Comparison of ENCODE assay signal across 8 mouse cellular contexts in the genomic region with DNA sequence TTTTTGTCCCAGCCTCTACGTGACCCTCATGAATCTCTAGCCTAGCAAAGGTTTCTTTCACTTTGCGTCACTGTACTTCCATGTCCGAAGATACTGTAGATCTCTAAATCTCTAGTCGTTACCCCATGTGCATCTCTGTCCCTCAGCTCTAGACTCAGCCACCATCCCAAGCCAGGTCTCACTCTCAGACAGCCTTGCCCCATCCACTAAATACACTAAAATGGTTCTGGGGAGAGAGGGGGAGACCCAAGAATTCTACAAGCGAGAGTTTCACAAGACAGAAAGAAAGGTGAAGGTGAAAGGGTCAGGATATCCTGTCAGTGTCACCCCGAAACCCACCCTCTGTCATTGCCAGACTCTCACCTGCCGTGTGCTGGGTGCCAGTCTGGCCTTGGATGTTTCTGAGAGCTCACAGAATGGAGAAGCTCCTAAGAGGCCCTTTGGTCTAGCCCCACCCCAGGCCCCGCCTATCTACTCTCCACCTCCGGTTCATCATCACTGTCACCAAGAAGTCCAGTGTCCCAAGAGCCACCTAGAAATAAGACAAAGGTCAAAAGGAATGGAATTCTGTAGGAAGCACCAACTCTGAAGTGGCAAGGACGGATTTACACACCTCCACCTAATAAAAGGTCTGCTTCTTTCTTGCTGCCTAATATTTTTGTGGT. TPM values are rescaled to one million over a fixed set of nuclear protein-coding genes. Genes with fewer than 3 reads are reported as not detected.
DNase-seq lines count a peak whose midpoint lies in the region; ATAC-seq and TF ChIP-seq lines count a peak whose summit lies in the region.

Tnfaip8l2 (minus strand) TSS at position 409 of the 665 bp plus-strand sequence.

- no peaks in the 10 kb centered on the region for H3K9me3 ChIP-seq in forebrain, embryonic 13.5 days (replicated peaks)
- no peaks in the 10 kb centered on the region for H3K9me3 ChIP-seq in forebrain, embryonic 14.5 days (replicated peaks; ENCODE audit: control insufficient read depth, low read length)
- H3K9me3 ChIP-seq in CH12.LX (replicated peaks; ENCODE audit: low read length), result no peaks in the 10 kb centered on the region

- H3K4me1 ChIP-seq in forebrain, embryonic 13.5 days, result no peaks in the 10 kb centered on the region
- no peaks in the 10 kb centered on the region for H3K4me1 ChIP-seq in forebrain, embryonic 14.5 days (ENCODE audit: control insufficient read depth, insufficient read depth, low read length)
- peaks cover 11 to 29% of the 10 kb centered on the region in 2 experiments for H3K4me1 ChIP-seq in CH12.LX (ENCODE audit: control insufficient read depth in 1 of 2, insufficient read depth in 2 of 2)
- peaks cover 6% of the 10 kb centered on the region; the same call in 1 of the 2 replicates for H3K4me1 ChIP-seq in liver, adult 2 months (ENCODE audit: control insufficient read depth, insufficient read depth, low read length)

- H3K27ac ChIP-seq in forebrain, embryonic 13.5 days, result no peak within 1 kb of the TSS
- H3K27ac ChIP-seq in forebrain, embryonic 14.5 days (ENCODE audit: low read depth, low read length), result no peak within 1 kb of the TSS
- H3K27ac ChIP-seq in CH12.LX (ENCODE audit: insufficient read depth, low read depth), result peak within 1 kb of the TSS; percentile 81
- peak within 1 kb of the TSS; percentile 48; the same call in 1 of the 2 replicates for H3K27ac ChIP-seq in liver, adult 2 months (replicated peaks; ENCODE audit: insufficient read depth, low read depth, low read length)

- in situ Hi-C loops in CH12.LX (cut with MboI; ENCODE audit: low pct_ligation_motif_present, low pct_unique_long_range_greater_than_20kb, low sequenced_read_pairs), result loop anchor here (10.0 kb wide), 1 partner anchor 73 kb away; the partner anchor contains the start of gene Gabpb2

- no peak within 1 kb of the TSS for H3K4me3 ChIP-seq in forebrain, embryonic 13.5 days
- H3K4me3 ChIP-seq in forebrain, embryonic 14.5 days (ENCODE audit: low read depth, low read length), result no peak within 1 kb of the TSS
- peak within 1 kb of the TSS; percentile 51 to 65 (median 61) for H3K4me3 ChIP-seq in CH12.LX (replicated peaks in 1 of 3; ENCODE audit: low read depth in 2 of 3, low read length in 2 of 3, poor library complexity in 1 of 3)
- peak within 1 kb of the TSS; percentile 52 for H3K4me3 ChIP-seq in liver, adult 2 months (ENCODE audit: insufficient read depth, low read depth, low read length)

- no peak for DNase-seq in forebrain, embryonic 14.5 days (ENCODE audit: low spot score)
- peak; percentile 83 for DNase-seq in CH12.LX (ENCODE audit: extremely low read depth)
- DNase-seq in liver, adult 2 months (ENCODE audit: extremely low read depth, low read depth, low spot score), result no peak
- DNase-seq in natural killer cell, adult 2 months (ENCODE audit: low spot score in 2 of 2), result peak; percentile 60 to 67
- no peak for DNase-seq in adrenal gland, adult 2 months
- no peak for DNase-seq in kidney, adult 11 months
- no peak for DNase-seq in cerebellum, adult 8-10 months

- H3K9ac ChIP-seq in forebrain, embryonic 13.5 days, result no peak within 1 kb of the TSS
- no peak within 1 kb of the TSS for H3K9ac ChIP-seq in forebrain, embryonic 14.5 days (ENCODE audit: low read length)
- peak within 1 kb of the TSS; percentile 72 for H3K9ac ChIP-seq in CH12.LX (ENCODE audit: insufficient read depth, low read depth)
- H3K9ac ChIP-seq in liver, adult 2 months (ENCODE audit: low read depth, low read length), result peak within 1 kb of the TSS; percentile 51

- 0 out of 2 replicates have a peak, but pooled peaks cover 2% of the 10 kb centered on the region for H3K79me2 ChIP-seq in CH12.LX (replicated peaks; ENCODE audit: control insufficient read depth, extremely low read depth, insufficient read depth, poor library complexity, severe bottlenecking)
- H3K79me2 ChIP-seq in liver, adult 2 months (ENCODE audit: control insufficient read depth, insufficient read depth, low read length), result no peaks in the 10 kb centered on the region

- H3K36me3 ChIP-seq in forebrain, embryonic 13.5 days (ENCODE audit: poor library complexity, severe bottlenecking), result peaks cover 18% of the 10 kb centered on the region
- H3K36me3 ChIP-seq in forebrain, embryonic 14.5 days (ENCODE audit: control insufficient read depth, insufficient read depth, low read length), result peaks cover 19% of the 10 kb centered on the region
- peaks cover 19 to 20% of the 10 kb centered on the region in 2 experiments for H3K36me3 ChIP-seq in CH12.LX (replicated peaks in 1 of 2; ENCODE audit: control insufficient read depth in 1 of 2, insufficient read depth in 1 of 2, low read length in 1 of 2)
- no peaks in the 10 kb centered on the region for H3K36me3 ChIP-seq in liver, adult 2 months (ENCODE audit: control insufficient read depth, insufficient read depth, low read length)

- peak; percentile 42; the same call in 1 of the 2 replicates for ATAC-seq in forebrain, embryonic 13.5 days
- no peak for ATAC-seq in forebrain, embryonic 14.5 days

- no peak within 1 kb of the TSS for H3K4me2 ChIP-seq in forebrain, embryonic 13.5 days
- H3K4me2 ChIP-seq in forebrain, embryonic 14.5 days (ENCODE audit: low read length), result no peak within 1 kb of the TSS
- H3K4me2 ChIP-seq in CH12.LX (ENCODE audit: insufficient read depth, low read depth, poor library complexity, severe bottlenecking), result peak within 1 kb of the TSS; percentile 69

- TF ChIP-seq EP300 in CH12.LX (IDR thresholded peaks at IDR 0.05; ENCODE audit: low read length), result peak; percentile 21; the same call in 1 of the 2 replicates

- dilution Hi-C loops in CH12.LX (cut with MboI; ENCODE audit: extremely low pct_ligation_motif_present, extremely low pct_unique_long_range_greater_than_20kb, low sequenced_read_pairs), result no loop called here

- no peak for TF ChIP-seq CTCF in CH12.LX (conservative IDR thresholded peaks at IDR 0.05 in 1 of 2, IDR thresholded peaks at IDR 0.05 in 1 of 2; ENCODE audit: low read depth in 2 of 2, low read length in 2 of 2)
- no peak for TF ChIP-seq CTCF in liver, adult 2 months (IDR thresholded peaks at IDR 0.05; ENCODE audit: low read depth, low read length)

- peak; percentile 86 for TF ChIP-seq POLR2A in CH12.LX (IDR thresholded peaks at IDR 0.05; ENCODE audit: low read depth, low read length)
- no peak for TF ChIP-seq POLR2A in liver, adult 2 months (IDR thresholded peaks at IDR 0.05; ENCODE audit: extremely low read depth, insufficient read depth, low read length)

- whole genome bisulfite sequencing in forebrain, embryonic 13.5 days, result 82% methylated on average over 10 of the region's 10 CpGs
- 85% methylated on average over 10 of the region's 10 CpGs for WGBS in forebrain, embryonic 14.5 days
- 84% methylated on average over 10 of the region's 10 CpGs for WGBS in liver, adult 2 months

- no peak for TF ChIP-seq RAD21 in CH12.LX (IDR thresholded peaks at IDR 0.05; ENCODE audit: low read depth, low read length)

- no peaks in the 10 kb centered on the region for H3K27me3 ChIP-seq in forebrain, embryonic 13.5 days
- no peaks in the 10 kb centered on the region for H3K27me3 ChIP-seq in forebrain, embryonic 14.5 days (replicated peaks; ENCODE audit: control insufficient read depth, insufficient read depth, low read length)
- no peaks in the 10 kb centered on the region for H3K27me3 ChIP-seq in CH12.LX (replicated peaks)
- no peaks in the 10 kb centered on the region for H3K27me3 ChIP-seq in liver, adult 2 months (ENCODE audit: control insufficient read depth, insufficient read depth, low read length)

TF ChIP-seq in CH12.LX, 34 proteins besides CTCF, POLR2A, EP300 and RAD21 (continues in another document):
- TF ChIP-seq ELF1 (IDR thresholded peaks at IDR 0.05; ENCODE audit: low read depth, low read length), result peak; percentile 48; the same call in 1 of the 2 replicates
- 0 out of 2 replicates have a peak, but pooled peaks have one; percentile 27 for TF ChIP-seq RCOR1 (conservative IDR thresholded peaks at IDR 0.05; ENCODE audit: low read depth, low read length)
- no peak for TF ChIP-seq ZC3H11A (IDR thresholded peaks at IDR 0.05; ENCODE audit: low read depth, low read length)
- no peak for TF ChIP-seq IRF4 (IDR thresholded peaks at IDR 0.05; ENCODE audit: low read depth, low read length)
- TF ChIP-seq TCF12 (IDR thresholded peaks at IDR 0.05; ENCODE audit: low read depth, low read length), result peak; percentile 61
- TF ChIP-seq TBP (conservative IDR thresholded peaks at IDR 0.05; ENCODE audit: low read depth, low read length), result 0 out of 2 replicates have a peak, but pooled peaks have one; percentile 19
- TF ChIP-seq HCFC1 (IDR thresholded peaks at IDR 0.05; ENCODE audit: low read depth, low read length), result peak; percentile 47; the same call in 1 of the 2 replicates
- no peak for TF ChIP-seq MYC (IDR thresholded peaks at IDR 0.05; ENCODE audit: low read depth, low read length)
- no peak for TF ChIP-seq POLR2AphosphoS2 (IDR thresholded peaks at IDR 0.05; ENCODE audit: low read depth, low read length)
- TF ChIP-seq MEF2A (IDR thresholded peaks at IDR 0.05; ENCODE audit: borderline replicate concordance, low read depth, low read length), result no peak
- TF ChIP-seq ZNF384 (IDR thresholded peaks at IDR 0.05; ENCODE audit: low read depth, low read length), result 0 out of 2 replicates have a peak, but pooled peaks have one; percentile 18
- peak; percentile 23; the same call in 1 of the 2 replicates for TF ChIP-seq MXI1 (IDR thresholded peaks at IDR 0.05; ENCODE audit: low read depth, low read length)
- TF ChIP-seq UBTF (IDR thresholded peaks at IDR 0.05; ENCODE audit: low read depth, low read length), result no peak; the same call in none of the 2 replicates
- peak; percentile 67 for TF ChIP-seq NELFE (IDR thresholded peaks at IDR 0.05; ENCODE audit: low read depth, low read length)
- TF ChIP-seq PAX5 (IDR thresholded peaks at IDR 0.05; ENCODE audit: low read length), result no peak
- TF ChIP-seq NRF1 (IDR thresholded peaks at IDR 0.05; ENCODE audit: low read depth, low read length), result 0 out of 2 replicates have a peak, but pooled peaks have one; percentile 22
- 0 out of 2 replicates have a peak, but pooled peaks have one; percentile 44 for TF ChIP-seq MAX (IDR thresholded peaks at IDR 0.05; ENCODE audit: low read length)
- peak; percentile 65; the same call in 1 of the 2 replicates for TF ChIP-seq MAZ (IDR thresholded peaks at IDR 0.05; ENCODE audit: low read depth, low read length)
- no peak for TF ChIP-seq MAFK (IDR thresholded peaks at IDR 0.05; ENCODE audit: insufficient replicate concordance, low read length)

RNA-seq across cellular contexts. Expression of gene Tnfaip8l2, which starts in this region (rescaled TPM):
- 1.1 and 1.2 TPM in 2 replicates for polyA plus RNA-seq in forebrain, embryonic 13.5 days (2015; fragmentation: Nextera tagmentation; extraction: Ambion mirVana)
- 2.6 and 2.9 TPM in 2 replicates for polyA plus RNA-seq in forebrain, embryonic 14.5 days (2014; fragmentation: Nextera tagmentation; extraction: Ambion mirVana)
- total RNA-seq in CH12.LX (2012; rRNA removed) (19.1 and 28.2 TPM in 2 replicates), CH12.LX (2014; rRNA removed) (24.8 and 26.2 TPM in 2 replicates)
- 18.2 and 22.5 TPM in 2 replicates for polyA plus RNA-seq in CH12.LX (2012; ENCODE audit: insufficient read length, low read depth)
- total RNA-seq in liver, adult 2 months (2014; rRNA removed), result 2.3 and 2.8 TPM in 2 replicates
- 2.7 and 4.0 TPM in 2 replicates for polyA plus RNA-seq in liver, adult 2 months (2012; rRNA removed)
- 1 to 10 TPM; 2.0 to 2.2 TPM for total RNA-seq in adrenal gland, adult 2 months (2021)
- polyA plus RNA-seq in adrenal gland, adult 2 months (2012; rRNA removed), result 3.7 and 4.9 TPM in 2 replicates

Comparison
In these comparisons a context has a peak if more than half of its experiments do, and no peak if none do; other contexts are left out.
1. H3K27ac ChIP-seq: peak in CH12.LX (single experiment) and liver, adult 2 months (single experiment); none in forebrain, embryonic 13.5 days (single experiment) and forebrain, embryonic 14.5 days (single experiment).
2. H3K4me3 ChIP-seq: peak in CH12.LX (3 of 3) and liver, adult 2 months (single experiment); none in forebrain, embryonic 13.5 days (single experiment) and forebrain, embryonic 14.5 days (single experiment).
3. H3K9ac ChIP-seq: peak in CH12.LX (single experiment) and liver, adult 2 months (single experiment); none in forebrain, embryonic 13.5 days (single experiment) and forebrain, embryonic 14.5 days (single experiment).
4. DNase-seq: peak in CH12.LX (single experiment) and natural killer cell, adult 2 months (2 of 2); none in forebrain, embryonic 14.5 days (single experiment), liver, adult 2 months (single experiment), adrenal gland, adult 2 months (single experiment), kidney, adult 11 months (single experiment) and cerebellum, adult 8-10 months (single experiment).